Mouse (Mus musculus) MEL (cell line): Measurements from ENCODE around the gene Dop1a. TPM values are rescaled to one million over a fixed set of nuclear protein-coding genes. Genes with fewer than 3 reads are reported as not detected.

Source experiments
- DNase-seq: peaks from one replicate; pipeline ENCODE4 v3.0.0; 2011; ENCODE audit warnings: low read depth, low spot score
- H3K27ac ChIP-seq: 2 replicates; pipeline ENCODE4 v1.5.1; 2012; ENCODE audit warnings: low read depth, mild to moderate bottlenecking, control low read depth, low read length, moderate library complexity; ENCODE audit not compliant: control insufficient read depth
- H3K27me3 ChIP-seq, 2 experiments: fragments of 150-350 bp in 1 of 2; sonication (generic) in 1 of 2; 2 replicates each; pipeline ENCODE4 v1.6.1; 2012; ENCODE audit warnings: low read length in 2 of 2, mild to moderate bottlenecking in 2 of 2, improper control_type of control experiment in 1 of 2, moderate library complexity in 1 of 2; ENCODE audit not compliant: insufficient read depth in 2 of 2, control insufficient read depth in 1 of 2
- H3K36me3 ChIP-seq, 2 experiments: 2 replicates each; pipeline ENCODE4 v1.6.1; 2012 to 2014; ENCODE audit warnings: low read length in 2 of 2, improper control_type of control experiment in 1 of 2, inconsistent platforms in 1 of 2, mild to moderate bottlenecking in 1 of 2; ENCODE audit not compliant: insufficient read depth in 2 of 2, control insufficient read depth in 1 of 2
- H3K4me1 ChIP-seq, 2 experiments: fragments of 150-350 bp in 1 of 2; sonication (generic) in 1 of 2; 2 replicates each; pipeline ENCODE4 v1.6.1; 2012; ENCODE audit warnings: low read length in 2 of 2, improper control_type of control experiment in 1 of 2, mild to moderate bottlenecking in 1 of 2; ENCODE audit not compliant: insufficient read depth in 2 of 2, control insufficient read depth in 1 of 2
- H3K4me3 ChIP-seq, 2 experiments: fragments of 150-350 bp in 1 of 2; sonication (generic) in 1 of 2; 2 replicates each; pipeline ENCODE4 v1.5.1; 2012; ENCODE audit warnings: low read depth in 2 of 2, low read length in 2 of 2, mild to moderate bottlenecking in 2 of 2, moderate library complexity in 2 of 2, control low read depth in 1 of 2, improper control_type of control experiment in 1 of 2; ENCODE audit not compliant: control insufficient read depth in 1 of 2, insufficient read depth in 1 of 2
- H3K79me2 ChIP-seq: 2 replicates; pipeline ENCODE4 v1.6.1; 2012; ENCODE audit warnings: mild to moderate bottlenecking, low read length, moderate library complexity; ENCODE audit not compliant: control insufficient read depth, poor library complexity, insufficient read depth
- H3K9ac ChIP-seq: 2 replicates; pipeline ENCODE4 v1.6.1; 2012; ENCODE audit warnings: low read depth, mild to moderate bottlenecking, control low read depth, low read length, moderate library complexity; ENCODE audit not compliant: control insufficient read depth, poor library complexity, severe bottlenecking
- H3K9me3 ChIP-seq: fragments of 150-350 bp; sonication (generic); replicated peaks from 2 replicates; pipeline ENCODE4 v1.6.1; 2012; ENCODE audit warnings: mild to moderate bottlenecking, low read length, improper control_type of control experiment, moderate library complexity; ENCODE audit not compliant: insufficient read depth
- BHLHE40 ChIP-seq: IDR thresholded peaks from 2 replicates; pipeline ENCODE4 v1.6.1; 2012; ENCODE audit warnings: low read depth, mild to moderate bottlenecking, inconsistent platforms, low read length, improper control_type of control experiment, borderline replicate concordance
- CHD1 ChIP-seq: IDR thresholded peaks from 2 replicates; pipeline ENCODE4 v1.6.1; 2012; ENCODE audit warnings: low read depth, mild to moderate bottlenecking, inconsistent platforms, low read length, improper control_type of control experiment
- E2F4 ChIP-seq: IDR thresholded peaks from 2 replicates; pipeline ENCODE4 v1.6.1; 2011; ENCODE audit warnings: low read depth, low read length, improper control_type of control experiment, borderline replicate concordance
- ELF1 ChIP-seq: IDR thresholded peaks from 2 replicates; pipeline ENCODE4 v1.6.1; 2014; ENCODE audit warnings: low read depth, mild to moderate bottlenecking, inconsistent platforms, low read length, improper control_type of control experiment, moderate library complexity
- EP300 ChIP-seq, 2 experiments: IDR thresholded peaks; 2 replicates each; pipeline ENCODE4 v1.6.1; 2011; ENCODE audit warnings: improper control_type of control experiment in 2 of 2, low read length in 2 of 2, low read depth in 1 of 2, mild to moderate bottlenecking in 1 of 2
- ETS1 ChIP-seq: IDR thresholded peaks from 2 replicates; pipeline ENCODE4 v1.6.1; 2012; ENCODE audit warnings: low read depth, mild to moderate bottlenecking, inconsistent platforms, low read length, improper control_type of control experiment, moderate library complexity
- GATA1 ChIP-seq: IDR thresholded peaks from 2 replicates; pipeline ENCODE4 v1.6.1; 2011; ENCODE audit warnings: low read depth, low read length, improper control_type of control experiment
- HCFC1 ChIP-seq: IDR thresholded peaks from 2 replicates; pipeline ENCODE4 v1.6.1; 2012; ENCODE audit warnings: low read depth, mild to moderate bottlenecking, inconsistent platforms, low read length, improper control_type of control experiment, moderate library complexity
- JUND ChIP-seq: IDR thresholded peaks from 2 replicates; pipeline ENCODE4 v1.6.1; 2011; ENCODE audit warnings: low read depth, mild to moderate bottlenecking, improper control_type of control experiment, low read length
- KAT2A ChIP-seq: conservative IDR thresholded peaks from 2 replicates; pipeline ENCODE4 v1.6.1; 2012; ENCODE audit warnings: low read depth, low read length, improper control_type of control experiment, inconsistent platforms
- MAX ChIP-seq: IDR thresholded peaks from 2 replicates; pipeline ENCODE4 v1.6.1; 2011; ENCODE audit warnings: low read length, improper control_type of control experiment
- MAZ ChIP-seq: IDR thresholded peaks from 2 replicates; pipeline ENCODE4 v1.6.1; 2012; ENCODE audit warnings: low read depth, mild to moderate bottlenecking, inconsistent platforms, low read length, improper control_type of control experiment
- MXI1 ChIP-seq: IDR thresholded peaks from 2 replicates; pipeline ENCODE4 v1.6.1; 2011; ENCODE audit warnings: mild to moderate bottlenecking, low read depth, low read length, improper control_type of control experiment
- MYC ChIP-seq: IDR thresholded peaks from 2 replicates; pipeline ENCODE4 v1.6.1; 2011; ENCODE audit warnings: low read depth, mild to moderate bottlenecking, low read length, improper control_type of control experiment, moderate library complexity
- NRF1 ChIP-seq: IDR thresholded peaks from 2 replicates; pipeline ENCODE4 v1.6.1; 2014; ENCODE audit warnings: low read depth, mild to moderate bottlenecking, inconsistent platforms, low read length, improper control_type of control experiment, moderate library complexity; ENCODE audit not compliant: poor library complexity, insufficient read depth, severe bottlenecking
- POLR2A ChIP-seq, 2 experiments: IDR thresholded peaks; 2 replicates each; pipeline ENCODE4 v1.6.1; 2011 to 2012; ENCODE audit warnings: low read length in 2 of 2, mild to moderate bottlenecking in 2 of 2, control low read depth in 1 of 2, improper control_type of control experiment in 1 of 2, low read depth in 1 of 2, moderate library complexity in 1 of 2; ENCODE audit not compliant: control insufficient read depth in 1 of 2, insufficient read depth in 1 of 2, poor library complexity in 1 of 2
- POLR2AphosphoS2 ChIP-seq: IDR thresholded peaks from 2 replicates; pipeline ENCODE4 v1.6.1; 2011; ENCODE audit warnings: low read length, improper control_type of control experiment
- RAD21 ChIP-seq: IDR thresholded peaks from 2 replicates; pipeline ENCODE4 v1.6.1; 2011; ENCODE audit warnings: mild to moderate bottlenecking, low read depth, low read length, improper control_type of control experiment
- RCOR1 ChIP-seq: IDR thresholded peaks from 2 replicates; pipeline ENCODE4 v1.6.1; 2012; ENCODE audit warnings: low read depth, mild to moderate bottlenecking, inconsistent platforms, low read length, improper control_type of control experiment
- SIN3A ChIP-seq: IDR thresholded peaks from 2 replicates; pipeline ENCODE4 v1.6.1; 2012; ENCODE audit warnings: low read length, improper control_type of control experiment, inconsistent platforms
- TBP ChIP-seq: IDR thresholded peaks from 2 replicates; pipeline ENCODE4 v1.8.0; 2011; ENCODE audit warnings: low read depth, low read length, improper control_type of control experiment
- USF2 ChIP-seq, 2 experiments: IDR thresholded peaks; 2 replicates each; pipeline ENCODE4 v1.6.1; 2011 to 2012; ENCODE audit warnings: improper control_type of control experiment in 2 of 2, low read length in 2 of 2, borderline replicate concordance in 1 of 2, inconsistent platforms in 1 of 2, low read depth in 1 of 2, mild to moderate bottlenecking in 1 of 2; ENCODE audit not compliant: insufficient read depth in 1 of 2
- ZKSCAN1 ChIP-seq: IDR thresholded peaks from 2 replicates; pipeline ENCODE4 v1.6.1; 2012; ENCODE audit warnings: low read depth, mild to moderate bottlenecking, inconsistent platforms, low read length, improper control_type of control experiment, moderate library complexity
- ZMIZ1 ChIP-seq: IDR thresholded peaks from 2 replicates; pipeline ENCODE4 v1.6.1; 2012; ENCODE audit warnings: low read depth, mild to moderate bottlenecking, inconsistent platforms, low read length, improper control_type of control experiment, moderate library complexity
- polyA plus RNA-seq, 2 experiments: library from polyadenylated mRNA; stranded (reverse) in 1 of 2; unstranded in 1 of 2; fragments of >175 nt in 1 of 2; fragments of >200 nt in 1 of 2; gene quantifications; 2 replicates each; pipeline versions ENCODE4 v1.2.1 to v1.2.4; 2012; ENCODE audit warnings: low replicate concordance in 2 of 2, low read depth in 1 of 2; ENCODE audit not compliant: insufficient read length in 2 of 2, insufficient read depth in 1 of 2, missing spikeins in 1 of 2
- total RNA-seq: library from RNA; depleted of rRNA; stranded (reverse); fragments of 300-350 nt; gene quantifications from 2 replicates; pipeline ENCODE4 v1.2.3, GENCODE M21; 2012

Dop1a gene
- total and polyA plus RNA-seq, 3 experiments: 15.0 to 16.8 TPM; not detected in 1

GRCm38 (mm10) chr9:86575178-86575577 lies 108.2 kb downstream of the Dop1a start:
- TF ChIP-seq RAD21: no peak
- TF ChIP-seq RCOR1: no peak
- H3K4me1 ChIP-seq: peaks cover 0 to 11% of the 10 kb centered on the region in 2 experiments; a peak in 2 of 4 replicates
- H3K79me2 ChIP-seq: peaks cover 2% of the 10 kb centered on the region; the same call in 1 of the 2 replicates

DNA sequence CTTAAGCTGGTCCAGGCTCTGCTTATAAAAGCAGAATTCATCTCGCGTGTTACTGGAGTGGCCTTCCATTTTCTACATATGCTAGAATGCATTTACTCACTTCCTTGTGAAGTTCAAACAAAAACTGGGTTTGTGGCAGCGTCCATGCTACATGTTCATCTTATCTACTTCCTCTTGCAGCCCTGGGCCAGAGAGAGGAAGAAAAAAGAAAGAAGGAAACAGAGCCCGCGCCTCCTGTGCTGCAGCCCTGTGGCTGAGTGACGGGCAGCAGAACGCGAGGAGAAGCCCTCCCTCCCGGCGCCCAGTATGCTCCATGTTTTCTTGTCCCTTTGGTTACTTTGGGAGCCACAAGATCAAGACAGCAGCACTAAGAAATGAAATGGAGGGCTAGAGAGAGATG lies 112.7 kb downstream of the Dop1a start:
- H3K36me3 ChIP-seq: peaks cover 2 to 12% of the 10 kb centered on the region in 2 experiments
- TF ChIP-seq NRF1 (no peak), POLR2AphosphoS2 (no peak), SIN3A (peak; percentile 54; the same call in 1 of the 2 replicates), BHLHE40 (no peak), ETS1 (peak; percentile 63; the same call in 1 of the 2 replicates), JUND (no peak), ELF1 (peak; percentile 64), USF2 (IDR thresholded peaks at IDR 0.05; ENCODE audit: borderline replicate concordance in 1 of 2, insufficient read depth in 1 of 2, low read depth in 1 of 2, low read length in 2 of 2) (no peak), MAZ (no peak), GATA1 (peak; percentile 71), MYC (peak; percentile 49; the same call in 1 of the 2 replicates), MXI1 (no peak), EP300 (IDR thresholded peaks at IDR 0.05; ENCODE audit: low read depth in 1 of 2, low read length in 2 of 2) (peak; percentile 36 to 64; a peak in 2 of 4 replicates), HCFC1 (peak; percentile 17; the same call in 1 of the 2 replicates), E2F4 (no peak), ZMIZ1 (no peak), POLR2A (IDR thresholded peaks at IDR 0.05; ENCODE audit: control insufficient read depth in 1 of 2, insufficient read depth in 1 of 2, low read depth in 1 of 2, low read length in 2 of 2, poor library complexity in 1 of 2) (peak; percentile 36 to 67; a peak in 2 of 4 replicates), CHD1 (no peak), RCOR1 (0 out of 2 replicates have a peak, but pooled peaks have one; percentile 8), MAX (peak; percentile 39; the same call in 1 of the 2 replicates), ZKSCAN1 (no peak), KAT2A (no peak), TBP (0 out of 2 replicates have a peak, but pooled peaks have one; percentile 36)
- peak overlapping the region; percentile 77 for H3K9ac ChIP-seq
- no peaks in the 10 kb centered on the region for H3K79me2 ChIP-seq
- peaks cover 0 to 7% of the 10 kb centered on the region in 2 experiments; a peak in 2 of 4 replicates for H3K4me1 ChIP-seq
- peak overlapping the region; percentile 42 to 52 for H3K4me3 ChIP-seq
- DNase-seq: peak; percentile 84
- H3K27me3 ChIP-seq: no peaks in the 10 kb centered on the region
- H3K27ac ChIP-seq: peak overlapping the region; percentile 90
- H3K9me3 ChIP-seq: no peaks in the 10 kb centered on the region

More at GRCm38 (mm10) chr9:86575178-86575577, 108.2 kb downstream of the Dop1a start:
- H3K36me3 ChIP-seq: peaks cover 0 to 7% of the 10 kb centered on the region in 2 experiments; a peak in 2 of 4 replicates
- H3K27me3 ChIP-seq: no peaks in the 10 kb centered on the region
- DNase-seq: no peak
- no peaks in the 10 kb centered on the region for H3K9me3 ChIP-seq
- H3K9ac ChIP-seq: no peak overlapping the region
- H3K4me3 ChIP-seq: no peak overlapping the region
- no peak overlapping the region for H3K27ac ChIP-seq
